Mouse (Mus musculus): ENCODE data around the gene Tssk3.

GRCm38 (mm10) chr4:129476047-129476446, 14.8 kb downstream of the Tssk3 start:
- TF ChIP-seq CTCF (IDR thresholded peaks at IDR 0.05; ENCODE audit: low read depth) (no peak), EP300 (optimal IDR thresholded peaks at IDR 0.05) (no peak)
